Mouse (Mus musculus) gastrocnemius, postnatal 14 days (tissue): ENCODE measurements around the gene Ficd. TPM values are rescaled to one million over a fixed set of nuclear protein-coding genes. Genes with fewer than 3 reads are reported as not detected.

Experiments
- DNase-seq: peaks from one replicate; pipeline ENCODE4 v3.0.0; 2021; ENCODE audit warnings: mixed read lengths
- intact Hi-C: fragments of 180-260 bp; cut with DNase I; formaldehyde crosslinking; loops from one replicate; pipeline ENCODE4 v1.15.1; 2025; ENCODE audit warnings: low total_unique reads
- long read RNA-seq, 2 experiments: library from polyadenylated mRNA; stranded (forward); transcript quantifications; one replicate each; pipeline ENCODE4 v2.0.0; 2021
- total RNA-seq, 2 experiments: library from RNA; stranded (reverse); gene quantifications; 2 replicates each; pipeline ENCODE4 v1.2.3; 2021

Gene Ficd
- 1 to 10 TPM; 4.9 TPM for total RNA-seq
- long read RNA-seq, experiment 1, transcript Ficd-201 (3 exons, 3,133 nt): major isoform, 8 of 13 reads
- long read RNA-seq, experiment 1, partial matches to known transcripts: 0 of 13 reads
- long read RNA-seq, experiment 1, other reads (novel, unspliced or antisense): 5 of 13 reads
- long read RNA-seq, experiment 2, transcript Ficd-201 (3 exons, 3,133 nt): major isoform, 29 of 39 reads
- long read RNA-seq, experiment 2, partial matches to known transcripts: 2 of 39 reads
- long read RNA-seq, experiment 2, other reads (novel, unspliced or antisense): 8 of 39 reads

- peak; percentile 95 for DNase-seq
- intact Hi-C loops: loop anchor here (2.0 kb wide), 1 partner anchor 35 kb away; no protein-coding TSS in a partner anchor
These were observed at the start of gene Ficd for GRCm38 (mm10) chr5:113735345-113736112. TSS of gene Ficd (plus strand) at chr5:113735803.

- intact Hi-C loops: no loop called here
- DNase-seq: no peak
These were observed 48.1 kb upstream of the Ficd start for GRCm38 (mm10) chr5:113687514-113687913.

- no peak for DNase-seq
- intact Hi-C loops: no loop called here
These were observed 45.5 kb upstream of the Ficd start for GRCm38 (mm10) chr5:113690069-113690548.

- intact Hi-C loops: no loop called here
These were observed 44.7 kb upstream of the Ficd start for GRCm38 (mm10) chr5:113690866-113691265.

GRCm38 (mm10) chr5:113693196-113693755 lies 42.3 kb upstream of the Ficd start:
- intact Hi-C loops: no loop called here
- no peak for DNase-seq

More at GRCm38 (mm10) chr5:113690866-113691265, 44.7 kb upstream of the Ficd start:
- no peak for DNase-seq

- DNase-seq: no peak
- intact Hi-C loops: no loop called here
These were observed 41.6 kb upstream of the Ficd start for GRCm38 (mm10) chr5:113694000-113694399.

GRCm38 (mm10) chr5:113694415-113694814 lies 41.2 kb upstream of the Ficd start:
- intact Hi-C loops: no loop called here
- DNase-seq: peak; percentile 11

- intact Hi-C loops: no loop called here
- no peak for DNase-seq
These were observed 35.1 kb upstream of the Ficd start for GRCm38 (mm10) chr5:113700388-113701023.

- DNase-seq: no peak
These were observed 31.6 kb upstream of the Ficd start for GRCm38 (mm10) chr5:113703803-113704585.

GRCm38 (mm10) chr5:113712861-113713260 lies 22.7 kb upstream of the Ficd start:
- no peak for DNase-seq
- intact Hi-C loops: no loop called here

More at GRCm38 (mm10) chr5:113703803-113704585, 31.6 kb upstream of the Ficd start:
- intact Hi-C loops: no loop called here

- no peak for DNase-seq
- intact Hi-C loops: no loop called here
These were observed 18.8 kb upstream of the Ficd start for GRCm38 (mm10) chr5:113716581-113717388.

- intact Hi-C loops: no loop called here
- DNase-seq: no peak
These were observed 16.4 kb upstream of the Ficd start for GRCm38 (mm10) chr5:113719221-113719661.

GRCm38 (mm10) chr5:113722224-113723013 lies 13.2 kb upstream of the Ficd start:
- intact Hi-C loops: loop anchor here (5.0 kb wide), 1 partner anchor 135 kb away; no protein-coding TSS in a partner anchor

GRCm38 (mm10) chr5:113723567-113724237 lies 11.9 kb upstream of the Ficd start:
- intact Hi-C loops: loop anchor here (2.0 to 5.0 kb wide), 2 partner anchors 136 to 253 kb away; no protein-coding TSS in a partner anchor
- no peak for DNase-seq

More at GRCm38 (mm10) chr5:113722224-113723013, 13.2 kb upstream of the Ficd start:
- DNase-seq: no peak

GRCm38 (mm10) chr5:113724446-113724845 lies 11.2 kb upstream of the Ficd start, which contains the start of gene 1700069L16Rik:
TSS of gene 1700069L16Rik (minus strand) at chr5:113724772.
- intact Hi-C loops: loop anchor here (2.0 to 5.0 kb wide), 2 partner anchors 137 to 254 kb away; no protein-coding TSS in a partner anchor

GRCm38 (mm10) chr5:113725417-113725816 lies 10.2 kb upstream of the Ficd start:
- intact Hi-C loops: loop anchor here (2.0 kb wide), 1 partner anchor 255 kb away; no protein-coding TSS in a partner anchor

More at GRCm38 (mm10) chr5:113724446-113724845, 11.2 kb upstream of the Ficd start, which contains the start of gene 1700069L16Rik:
- peak; percentile 76 for DNase-seq

More at GRCm38 (mm10) chr5:113725417-113725816, 10.2 kb upstream of the Ficd start:
- no peak for DNase-seq
